Mouse (Mus musculus): ENCODE measurements around the gene Rsu1.

DNA sequence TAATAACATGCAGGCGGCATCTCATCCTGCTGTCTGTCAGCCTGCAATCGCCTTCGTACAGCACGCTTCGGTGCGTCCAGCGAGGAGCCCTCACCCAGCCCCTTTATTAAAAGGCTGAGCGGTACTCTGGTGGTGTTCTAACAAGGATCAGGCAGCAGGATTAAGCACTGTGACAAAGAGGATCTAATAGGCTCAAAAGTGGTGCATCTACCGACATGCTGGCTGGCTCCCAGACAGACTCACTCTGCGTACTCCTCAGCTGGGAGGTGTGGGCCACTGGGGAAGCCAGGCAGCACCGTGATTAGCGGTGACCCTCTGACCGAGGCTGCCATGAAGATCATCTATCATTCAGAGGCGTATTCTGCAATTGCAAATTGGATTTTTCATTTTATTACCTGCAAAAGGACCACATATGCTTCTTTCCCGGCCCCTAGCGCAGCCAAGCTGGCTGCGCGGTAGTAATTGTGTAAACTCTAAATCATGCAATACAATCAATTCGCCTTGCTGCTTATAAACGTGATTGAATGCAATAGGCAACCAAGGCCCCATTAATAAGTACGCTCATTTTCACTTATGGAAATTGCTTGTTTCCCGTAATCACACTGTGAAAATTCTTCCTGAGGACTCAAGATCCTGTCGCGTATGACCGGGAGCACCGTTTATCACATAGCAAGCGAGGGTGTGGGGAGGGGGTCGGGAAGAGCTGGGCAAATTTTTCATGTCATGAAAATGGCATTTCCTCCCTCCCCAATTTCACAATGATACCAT lies 95.5 kb downstream of the Rsu1 start:
- TF ChIP-seq POLR2A (IDR thresholded peaks at IDR 0.05; ENCODE audit: insufficient read depth, low read length) = no peak
- no peak for TF ChIP-seq CTCF (IDR thresholded peaks at IDR 0.05; ENCODE audit: low read depth, low read length)
- no peak for TF ChIP-seq EP300 (IDR thresholded peaks at IDR 0.05; ENCODE audit: insufficient read depth, low read depth, low read length)

Data from ES-Bruce4 (cell line).